Mouse (Mus musculus) hindbrain, embryonic 16.5 days (tissue): ENCODE results near the gene Rasal3. TPM values are rescaled to one million over a fixed set of nuclear protein-coding genes. Genes with fewer than 3 reads are reported as not detected.

ENCODE experiments used
- ATAC-seq: fragments of 200-750 bp; cut with Nextera tagmentation; 2 replicates; pipeline ENCODE4 v1.8.0; 2017; ENCODE audit warnings: moderate TSS enrichment, moderate library complexity
- H3K27ac ChIP-seq: fragments of 300-500 bp; sonication (generic); 2 replicates; pipeline ENCODE4 v1.5.1; 2014; ENCODE audit warnings: low read depth, mild to moderate bottlenecking, control low read depth, low read length, moderate library complexity
- H3K27me3 ChIP-seq: fragments of 300-500 bp; sonication (generic); replicated peaks from 2 replicates; pipeline ENCODE4 v1.6.1; 2014; ENCODE audit warnings: low read length; ENCODE audit not compliant: control insufficient read depth, insufficient read depth
- H3K36me3 ChIP-seq: fragments of 300-500 bp; sonication (generic); 2 replicates; pipeline ENCODE4 v1.6.1; 2014; ENCODE audit warnings: mild to moderate bottlenecking, low read length, moderate library complexity, mixed read lengths; ENCODE audit not compliant: control insufficient read depth, insufficient read depth
- H3K4me1 ChIP-seq: fragments of 300-500 bp; sonication (generic); 2 replicates; pipeline ENCODE4 v1.6.1; 2014; ENCODE audit warnings: low read depth, low read length; ENCODE audit not compliant: control insufficient read depth, insufficient read depth
- H3K4me2 ChIP-seq: fragments of 300-500 bp; sonication (generic); 2 replicates; pipeline ENCODE4 v1.6.1; 2014; ENCODE audit warnings: mild to moderate bottlenecking, low read length, control low read depth, moderate library complexity
- H3K4me3 ChIP-seq: fragments of 300-500 bp; sonication (generic); 2 replicates; pipeline ENCODE4 v1.5.1; 2014; ENCODE audit warnings: mild to moderate bottlenecking, low read length, control low read depth, moderate library complexity
- H3K9ac ChIP-seq: fragments of 300-500 bp; sonication (generic); 2 replicates; pipeline ENCODE4 v1.6.1; 2014; ENCODE audit warnings: low read depth, mild to moderate bottlenecking, control low read depth, low read length, moderate library complexity
- H3K9me3 ChIP-seq: fragments of 300-500 bp; sonication (generic); 2 replicates; pipeline ENCODE4 v1.6.1; 2014; ENCODE audit warnings: mild to moderate bottlenecking, low read length, moderate library complexity; ENCODE audit not compliant: control insufficient read depth
- WGBS: fragments of 180-500 bp; shearing (Covaris S2); extraction: QIAGEN DNeasy Blood & Tissue Kit; methylation state at CpG from one replicate; pipeline ENCODE4 v1.1.7; 2014; 5-methylcytosine and 5-hydroxymethylcytosine counted together
- polyA plus RNA-seq: library from polyadenylated mRNA; unstranded; fragments of >200 nt; fragmentation: Nextera tagmentation; extraction: Ambion mirVana; gene quantifications from 2 replicates; pipeline ENCODE4 v1.2.1, GENCODE M21; 2015

The Rasal3 gene
- polyA plus RNA-seq, 1 experiment from 2014 or later, result 0.98 TPM

DNA sequence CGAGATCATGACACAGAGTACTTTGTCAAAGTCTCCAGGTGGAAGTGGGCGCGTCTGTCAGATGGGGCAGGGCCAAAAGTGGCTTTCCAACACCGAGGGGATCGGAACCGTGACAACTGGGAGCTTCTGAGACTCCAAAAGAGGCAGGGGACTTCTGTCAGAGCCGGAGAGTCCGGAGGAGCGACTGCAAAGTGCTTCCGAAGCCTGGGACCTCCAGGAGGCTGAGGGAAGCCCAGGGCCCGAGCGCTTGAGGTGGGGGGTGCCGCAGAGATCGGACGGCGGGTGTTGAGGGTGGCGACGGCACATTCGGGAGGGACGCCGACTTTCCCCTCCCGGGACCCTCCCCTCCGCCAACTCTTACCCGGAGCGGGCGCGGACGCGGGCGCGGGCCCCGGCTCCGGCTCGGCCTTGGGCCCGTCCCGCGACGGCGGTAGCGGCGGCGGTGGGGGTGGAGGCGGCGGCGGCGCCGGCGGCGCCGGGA lies 39.5 kb downstream of the Rasal3 start:
- peak overlapping the region; percentile 82 for H3K27ac ChIP-seq
- peaks cover 25% of the 10 kb centered on the region for H3K4me1 ChIP-seq
- peak; percentile 66 for ATAC-seq
- H3K9ac ChIP-seq, result peak overlapping the region; percentile 96
- peaks cover 29% of the 10 kb centered on the region for H3K36me3 ChIP-seq
- H3K27me3 ChIP-seq, result no peaks in the 10 kb centered on the region
- no peaks in the 10 kb centered on the region for H3K9me3 ChIP-seq
- H3K4me3 ChIP-seq, result peak overlapping the region; percentile 88
- 0% methylated on average over 17 of the region's 50 CpGs for WGBS
- H3K4me2 ChIP-seq, result peak overlapping the region; percentile 90

DNA sequence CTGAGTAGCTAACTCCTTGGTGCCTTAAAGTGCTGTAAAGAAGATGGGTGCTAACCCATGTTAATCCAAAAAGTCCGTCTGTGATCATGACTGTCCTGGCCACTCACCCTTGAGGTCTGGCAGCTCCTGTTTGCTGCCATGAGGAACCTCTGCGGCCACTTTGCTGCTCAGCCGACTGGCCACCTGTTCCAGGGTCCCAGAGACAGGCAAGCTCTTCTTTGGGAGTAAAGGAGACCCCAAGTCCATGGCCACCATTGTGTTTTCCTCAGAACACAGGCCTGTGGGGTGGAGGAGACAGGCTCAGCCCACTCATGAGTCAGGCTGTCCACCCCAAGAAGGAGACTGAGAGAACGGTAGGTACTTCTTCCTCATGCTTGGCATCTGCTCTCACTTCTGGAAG lies 40.7 kb downstream of the Rasal3 start:
- Histone ChIP-seq H3K4me2 (peak overlapping the region; percentile 90), H3K9me3 (no peaks in the 10 kb centered on the region), H3K9ac (no peak overlapping the region), H3K4me1 (peaks cover 25% of the 10 kb centered on the region), H3K4me3 (peak overlapping the region; percentile 88; the same call in 1 of the 2 replicates), H3K36me3 (peaks cover 39% of the 10 kb centered on the region), H3K27ac (no peak overlapping the region), H3K27me3 (no peaks in the 10 kb centered on the region)
- ATAC-seq, result no peak
- WGBS, result 90% methylated on average over 4 of the region's 4 CpGs

DNA sequence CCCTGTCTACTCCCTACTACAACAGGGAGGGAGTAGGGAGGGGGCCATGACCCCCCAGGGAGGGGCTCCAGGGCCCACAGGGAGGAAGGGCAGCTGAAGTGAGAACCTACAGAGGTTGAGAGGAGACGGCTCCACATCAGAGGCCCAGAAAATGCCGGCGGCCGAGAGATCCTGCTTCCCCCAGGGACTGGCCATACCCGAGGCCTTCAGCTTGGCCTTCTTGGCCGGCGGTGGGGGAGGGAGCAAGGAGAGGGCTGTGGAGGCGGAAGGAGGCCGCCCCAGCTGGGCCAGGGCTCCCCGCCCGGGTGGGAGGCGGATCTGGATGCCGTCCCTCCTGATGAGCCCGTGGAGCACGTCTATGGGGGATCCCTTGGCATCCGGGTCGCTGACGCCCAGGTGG lies 43.5 kb downstream of the Rasal3 start:
- H3K27me3 ChIP-seq, result no peaks in the 10 kb centered on the region
- peaks cover 24% of the 10 kb centered on the region for H3K4me1 ChIP-seq
- peaks cover 58% of the 10 kb centered on the region for H3K36me3 ChIP-seq
- H3K4me3 ChIP-seq, result no peak overlapping the region
- no peak overlapping the region for H3K27ac ChIP-seq
- no peaks in the 10 kb centered on the region for H3K9me3 ChIP-seq
- no peak for ATAC-seq
- WGBS, result 89% methylated on average over 18 of the region's 18 CpGs
- no peak overlapping the region for H3K9ac ChIP-seq
- H3K4me2 ChIP-seq, result no peak overlapping the region

DNA sequence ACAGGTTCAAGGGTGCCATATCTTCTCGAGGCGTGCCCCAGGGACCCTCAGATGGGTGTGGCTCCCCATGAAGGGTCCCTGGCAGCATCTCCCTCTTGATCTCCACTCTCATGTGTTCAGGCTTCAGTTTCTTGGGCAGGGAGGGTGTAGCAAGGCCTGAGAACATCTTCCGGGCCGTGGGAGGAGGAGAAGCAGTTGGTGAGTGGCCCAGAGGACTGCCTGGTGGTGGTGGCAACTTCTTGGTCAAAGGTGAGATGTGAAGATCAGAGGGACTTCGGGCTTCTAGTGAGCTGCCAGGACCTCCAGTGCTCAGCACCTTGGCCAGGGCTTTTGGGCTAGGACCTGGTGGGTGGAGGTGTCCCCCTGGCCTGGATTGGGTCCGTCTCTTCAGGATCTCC lies 44.4 kb downstream of the Rasal3 start:
- Histone ChIP-seq H3K4me1 (peaks cover 29% of the 10 kb centered on the region), H3K4me2 (no peak overlapping the region), H3K27me3 (no peaks in the 10 kb centered on the region), H3K9ac (no peak overlapping the region), H3K27ac (no peak overlapping the region), H3K9me3 (no peaks in the 10 kb centered on the region), H3K4me3 (no peak overlapping the region), H3K36me3 (peaks cover 65% of the 10 kb centered on the region)
- ATAC-seq, result no peak
- WGBS, result 98% methylated on average over 6 of the region's 6 CpGs

DNA sequence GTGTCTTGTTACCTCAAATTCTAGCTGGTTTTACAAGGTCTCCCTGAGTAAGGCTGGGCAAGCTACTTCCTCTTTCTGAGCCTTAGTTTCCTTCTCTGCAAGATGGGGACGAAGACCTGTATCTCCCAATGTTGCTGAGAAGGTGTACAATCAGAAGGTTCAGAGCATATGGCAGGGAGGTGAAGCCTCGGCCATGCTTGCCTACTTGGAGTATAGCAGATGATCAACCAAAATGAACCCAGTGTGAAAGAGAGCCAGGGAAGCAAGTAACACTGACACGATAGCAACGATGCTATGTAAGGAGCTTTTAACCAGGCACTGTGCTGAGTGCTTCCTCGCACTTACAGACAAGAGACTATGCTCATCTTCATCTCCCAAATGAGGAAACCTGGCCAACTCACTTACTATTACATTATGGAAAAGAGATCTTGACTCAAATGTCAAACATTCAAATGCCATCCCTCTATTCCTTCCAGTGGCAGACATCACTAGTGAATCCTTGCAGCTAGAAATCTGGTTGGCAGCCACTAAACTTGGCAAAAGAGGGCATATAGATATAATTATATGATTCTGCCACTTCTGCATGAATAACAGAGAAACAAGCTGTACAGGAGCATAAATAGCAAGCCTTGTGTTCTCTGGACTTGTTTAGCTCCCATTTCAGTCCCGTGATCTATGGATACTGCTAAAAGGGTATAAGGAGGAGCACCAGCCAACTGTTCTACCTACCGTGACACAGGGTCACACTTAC lies 45.0 kb downstream of the Rasal3 start:
- no peak overlapping the region for H3K27ac ChIP-seq
- peaks cover 65% of the 10 kb centered on the region for H3K36me3 ChIP-seq
- WGBS, result 92% methylated on average over 7 of the region's 7 CpGs
- no peaks in the 10 kb centered on the region for H3K9me3 ChIP-seq
- no peak overlapping the region for H3K4me3 ChIP-seq
- H3K9ac ChIP-seq, result no peak overlapping the region
- no peaks in the 10 kb centered on the region for H3K27me3 ChIP-seq
- peaks cover 25% of the 10 kb centered on the region for H3K4me1 ChIP-seq
- no peak for ATAC-seq
- H3K4me2 ChIP-seq, result no peak overlapping the region

DNA sequence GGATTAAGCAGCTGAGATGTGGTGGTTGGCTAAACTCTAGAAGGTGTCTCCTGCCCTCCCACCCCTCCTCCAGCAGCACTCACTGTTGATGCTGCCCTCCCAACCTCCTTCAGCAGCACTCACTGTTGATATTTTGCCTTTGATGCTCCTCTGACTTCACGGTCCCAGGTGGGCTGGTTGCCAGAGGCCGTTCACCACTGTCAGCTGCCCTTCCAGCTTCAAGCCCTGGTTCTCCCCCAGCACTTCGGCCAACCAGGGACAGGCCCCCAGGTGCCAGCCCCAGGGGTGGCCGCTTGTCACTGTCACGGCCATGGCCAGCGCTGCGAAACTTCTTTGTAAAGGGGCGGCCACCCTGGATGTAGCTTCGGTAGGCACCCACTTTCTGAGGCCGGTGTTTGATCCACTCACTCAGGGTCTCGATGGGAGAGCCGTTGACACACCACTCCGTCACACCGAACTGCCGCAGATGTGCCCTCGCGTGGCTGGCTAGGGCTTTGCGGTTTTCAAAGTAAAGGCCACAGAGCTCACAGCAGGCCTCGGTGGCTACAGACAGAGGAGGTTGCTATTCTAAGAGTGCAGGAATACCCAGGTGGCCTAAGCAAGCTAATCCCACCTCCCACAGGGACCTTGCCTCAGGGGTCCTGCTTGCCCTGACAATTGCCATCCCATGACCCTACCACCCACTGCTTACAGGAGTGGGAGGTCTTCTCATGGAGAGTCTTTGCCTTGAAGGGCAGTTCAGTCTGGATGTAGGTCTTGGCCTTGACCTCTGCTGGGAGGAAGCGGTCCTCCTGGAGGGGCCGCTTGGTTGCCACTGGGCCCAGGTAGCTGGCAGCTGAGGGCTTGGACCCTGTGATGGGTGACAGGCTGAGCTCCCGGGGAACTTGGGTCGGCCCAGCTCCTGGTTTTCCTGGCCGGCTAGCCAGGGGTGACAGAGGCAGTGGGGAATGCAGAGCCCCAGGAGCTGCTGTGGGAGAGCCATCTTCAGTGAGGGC lies 46.3 kb downstream of the Rasal3 start:
- Histone ChIP-seq H3K9ac (no peak overlapping the region), H3K4me1 (peaks cover 12% of the 10 kb centered on the region), H3K4me2 (no peak overlapping the region), H3K4me3 (no peak overlapping the region), H3K27me3 (no peaks in the 10 kb centered on the region), H3K36me3 (peaks cover 65% of the 10 kb centered on the region), H3K9me3 (no peaks in the 10 kb centered on the region), H3K27ac (no peak overlapping the region)
- WGBS, result 82% methylated on average over 24 of the region's 24 CpGs
- no peak for ATAC-seq

DNA sequence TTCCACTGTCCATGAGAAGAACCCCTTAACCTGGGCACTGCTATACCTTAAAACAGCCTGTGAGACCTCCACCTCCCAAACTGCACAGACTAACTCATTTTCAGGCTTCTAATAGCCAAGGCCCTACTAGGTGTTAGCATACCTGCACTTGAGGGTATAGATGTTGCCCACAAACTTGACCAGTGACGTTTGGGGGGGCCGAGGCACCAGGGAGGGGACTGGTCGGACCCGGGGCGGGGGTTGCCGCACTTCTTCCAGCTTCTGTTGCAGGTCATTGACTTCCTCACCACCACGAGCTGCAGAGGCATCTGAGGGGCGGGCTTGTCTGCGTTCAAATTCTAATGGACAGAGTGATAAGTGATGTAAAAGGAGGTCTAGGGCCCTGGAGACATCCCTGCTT lies 47.1 kb downstream of the Rasal3 start:
- no peak for ATAC-seq
- Histone ChIP-seq H3K9me3 (no peaks in the 10 kb centered on the region), H3K27ac (no peak overlapping the region), H3K27me3 (no peaks in the 10 kb centered on the region), H3K4me3 (no peak overlapping the region), H3K36me3 (peaks cover 63% of the 10 kb centered on the region), H3K4me1 (peaks cover 10% of the 10 kb centered on the region), H3K9ac (no peak overlapping the region), H3K4me2 (no peak overlapping the region)
- WGBS, result 89% methylated on average over 9 of the region's 9 CpGs

DNA sequence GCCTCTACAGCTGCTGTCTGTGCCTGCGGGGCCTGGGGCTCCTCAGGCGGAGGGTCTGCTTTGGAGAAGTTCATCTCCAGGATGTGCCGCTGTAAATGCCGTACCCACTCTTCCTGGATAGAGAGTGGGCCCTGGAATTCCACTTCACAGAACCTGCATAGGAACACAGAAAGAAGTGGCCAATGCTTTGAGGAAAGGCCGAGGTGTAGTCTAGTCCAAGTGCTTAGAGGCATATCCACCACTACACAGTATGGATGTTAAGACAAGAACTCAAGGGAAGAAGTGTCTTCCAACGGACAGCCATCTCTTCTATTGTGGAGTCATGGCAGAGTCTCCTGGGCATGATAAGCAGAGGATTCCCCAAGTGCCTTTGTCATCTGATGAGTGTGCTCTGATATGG lies 48.4 kb downstream of the Rasal3 start:
- 90% methylated on average over 6 of the region's 6 CpGs for WGBS
- no peak overlapping the region for H3K27ac ChIP-seq
- ATAC-seq, result no peak

DNA sequence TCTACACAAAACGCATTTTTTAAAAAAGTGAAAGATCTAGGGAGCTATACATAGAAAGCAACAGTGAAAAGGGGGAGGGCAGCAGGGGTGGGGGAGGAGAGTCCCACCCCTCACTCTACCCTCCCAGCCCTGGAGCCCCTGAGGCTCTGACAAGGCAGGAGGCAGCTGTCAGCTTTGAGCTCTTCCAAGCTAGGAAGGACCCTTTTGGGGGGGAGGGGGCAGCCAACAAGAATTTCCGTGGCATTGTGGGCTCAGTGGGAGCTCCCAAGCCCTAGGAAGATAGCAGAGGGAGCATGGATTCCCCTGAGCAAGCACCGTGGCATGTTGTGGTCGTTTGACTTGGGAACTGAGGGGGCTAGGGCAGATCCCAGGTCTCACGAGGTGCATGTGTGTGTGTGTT lies 49.2 kb downstream of the Rasal3 start:
- no peak overlapping the region for H3K4me3 ChIP-seq
- H3K27me3 ChIP-seq, result no peaks in the 10 kb centered on the region
- peaks cover 15% of the 10 kb centered on the region for H3K4me1 ChIP-seq
- 40% methylated on average over 5 of the region's 5 CpGs for WGBS
- ATAC-seq, result no peak
- peak overlapping the region; percentile 71 for H3K27ac ChIP-seq
- peaks cover 48% of the 10 kb centered on the region for H3K36me3 ChIP-seq
- H3K9ac ChIP-seq, result peak overlapping the region; percentile 27; the same call in 1 of the 2 replicates
- no peaks in the 10 kb centered on the region for H3K9me3 ChIP-seq
- no peak overlapping the region for H3K4me2 ChIP-seq

More for the DNA sequence above, 48.4 kb downstream of the Rasal3 start:
- Histone ChIP-seq H3K4me1 (peaks cover 10% of the 10 kb centered on the region), H3K9me3 (no peaks in the 10 kb centered on the region), H3K36me3 (peaks cover 55% of the 10 kb centered on the region), H3K4me3 (no peak overlapping the region), H3K27me3 (no peaks in the 10 kb centered on the region), H3K9ac (no peak overlapping the region), H3K4me2 (no peak overlapping the region)
